Mouse (Mus musculus): Measurements from ENCODE around the gene Ang.

GRCm38 (mm10) chr14:51060761-51061160, 30.2 kb upstream of the Ang start:
- no peak for TF ChIP-seq CTCF (conservative IDR thresholded peaks at IDR 0.05 in 1 of 2, IDR thresholded peaks at IDR 0.05 in 1 of 2; ENCODE audit: low read depth in 2 of 2, low read length in 2 of 2)
- no peak for TF ChIP-seq GABPA (IDR thresholded peaks at IDR 0.05; ENCODE audit: insufficient replicate concordance, low read depth, low read length)
- no peak for TF ChIP-seq POLR2A (IDR thresholded peaks at IDR 0.05; ENCODE audit: low read depth, low read length)
- TF ChIP-seq E2F4 (IDR thresholded peaks at IDR 0.05; ENCODE audit: insufficient replicate concordance, low read depth, low read length) = no peak

Measured in CH12.LX (cell line).